Mouse (Mus musculus): ENCODE results near the gene Qrich1.

- TF ChIP-seq POLR2A (IDR thresholded peaks at IDR 0.05; ENCODE audit: insufficient read length, low read depth): no peak
- no peak for TF ChIP-seq USF1 (IDR thresholded peaks at IDR 0.05; ENCODE audit: low read depth)
- no peak for TF ChIP-seq TCF3 (IDR thresholded peaks at IDR 0.05; ENCODE audit: insufficient read length, low read depth)
- no peak for TF ChIP-seq MYOD1 (IDR thresholded peaks at IDR 0.05; ENCODE audit: control insufficient read depth in 1 of 3, insufficient read length in 2 of 3, low read depth in 2 of 3)
These were observed 82.5 kb downstream of the Qrich1 start for GRCm38 (mm10) chr9:108599021-108599566.
